Mouse (Mus musculus): ENCODE measurements around the gene Becn1.

GRCm38 (mm10) chr11:101279193-101279569 lies 22.9 kb downstream of the Becn1 start:
- no peak for TF ChIP-seq CTCF (IDR thresholded peaks at IDR 0.05)
- TF ChIP-seq EP300 (IDR thresholded peaks at IDR 0.05) = no peak

Measured in lung, postnatal 0 days (tissue).